Mouse (Mus musculus) lung, embryonic 14.5 days (tissue): ENCODE measurements around the gene Sgip1. TPM values are rescaled to one million over a fixed set of nuclear protein-coding genes. Genes with fewer than 3 reads are reported as not detected.

ENCODE experiments used
- ATAC-seq: fragments of 200-750 bp; cut with Nextera tagmentation; 2 replicates; pipeline ENCODE4 v1.8.0; 2017; ENCODE audit warnings: mild to moderate bottlenecking, moderate TSS enrichment, moderate library complexity; ENCODE audit not compliant: insufficient read depth
- DNase-seq: peaks from one replicate; pipeline ENCODE4 v3.0.0-alpha.2; 2015
- H3K27ac ChIP-seq: fragments of 300-500 bp; sonication (generic); 2 replicates; pipeline ENCODE4 v1.5.1; 2014; ENCODE audit warnings: low read depth, mild to moderate bottlenecking, moderate library complexity
- H3K27me3 ChIP-seq: fragments of 300-500 bp; sonication (generic); 2 replicates; pipeline ENCODE4 v1.6.1; 2014; ENCODE audit warnings: low read length, control low read depth; ENCODE audit not compliant: insufficient read depth
- H3K36me3 ChIP-seq: fragments of 300-500 bp; sonication (generic); 2 replicates; pipeline ENCODE4 v1.6.1; 2014; ENCODE audit warnings: control low read depth; ENCODE audit not compliant: insufficient read depth
- H3K4me1 ChIP-seq: fragments of 300-500 bp; sonication (generic); 2 replicates; pipeline ENCODE4 v1.6.1; 2014; ENCODE audit warnings: antibody characterized with exemption, control low read depth; ENCODE audit not compliant: insufficient read depth
- H3K4me2 ChIP-seq: fragments of 300-500 bp; sonication (generic); 2 replicates; pipeline ENCODE4 v1.6.1; 2014; ENCODE audit warnings: mild to moderate bottlenecking
- H3K4me3 ChIP-seq: fragments of 300-500 bp; sonication (generic); 2 replicates; pipeline ENCODE4 v1.5.1; 2014; ENCODE audit warnings: low read depth, low read length
- H3K9ac ChIP-seq: fragments of 300-500 bp; sonication (generic); 2 replicates; pipeline ENCODE4 v1.6.1; 2014
- H3K9me3 ChIP-seq: fragments of 300-500 bp; sonication (generic); 2 replicates; pipeline ENCODE4 v1.6.1; 2016; ENCODE audit warnings: low read depth, low read length, control low read depth
- CTCF ChIP-seq: IDR thresholded peaks from 2 replicates; pipeline ENCODE4 v1.5.1; 2016; ENCODE audit warnings: antibody characterized with exemption, low read depth
- WGBS: fragments of 180-500 bp; shearing (Covaris S2); extraction: QIAGEN DNeasy Blood & Tissue Kit; methylation state at CpG from one replicate; pipeline ENCODE4 v1.1.7; 2014; 5-methylcytosine and 5-hydroxymethylcytosine counted together
- polyA plus RNA-seq: library from polyadenylated mRNA; unstranded; fragments of >200 nt; fragmentation: Nextera tagmentation; extraction: Ambion mirVana; gene quantifications from 2 replicates; pipeline ENCODE4 v1.2.1, GENCODE M21; 2014

Gene Sgip1
- polyA plus RNA-seq, 1 experiment from 2014 or later, result 6.9 TPM

DNA sequence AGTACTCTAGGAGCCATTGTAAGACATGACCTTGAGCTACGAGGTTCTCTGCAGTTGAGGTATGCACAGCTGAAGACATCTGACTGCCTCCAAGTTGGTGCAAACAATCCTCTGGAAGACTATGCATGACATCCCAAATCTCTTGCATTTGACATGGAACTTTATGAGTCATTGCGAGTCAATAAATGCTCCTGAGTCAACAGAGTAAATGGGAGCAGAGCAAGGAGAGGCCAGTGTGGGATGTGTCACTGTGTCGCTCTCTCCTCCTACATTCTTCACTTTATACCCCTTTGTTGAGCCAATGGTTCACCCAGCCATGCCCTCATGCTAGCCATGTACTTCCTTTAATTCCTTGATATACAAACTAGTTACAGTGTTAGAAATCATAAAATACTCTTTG lies 142.0 kb downstream of the Sgip1 start:
- no peak for TF ChIP-seq CTCF
- Histone ChIP-seq H3K36me3 (no peaks in the 10 kb centered on the region), H3K4me1 (no peaks in the 10 kb centered on the region), H3K27me3 (no peaks in the 10 kb centered on the region), H3K9me3 (no peaks in the 10 kb centered on the region), H3K4me2 (no peak overlapping the region), H3K27ac (no peak overlapping the region), H3K4me3 (no peak overlapping the region), H3K9ac (no peak overlapping the region)
- 92% methylated on average over 3 of the region's 3 CpGs for WGBS
- DNase-seq, result no peak
- ATAC-seq, result no peak

DNA sequence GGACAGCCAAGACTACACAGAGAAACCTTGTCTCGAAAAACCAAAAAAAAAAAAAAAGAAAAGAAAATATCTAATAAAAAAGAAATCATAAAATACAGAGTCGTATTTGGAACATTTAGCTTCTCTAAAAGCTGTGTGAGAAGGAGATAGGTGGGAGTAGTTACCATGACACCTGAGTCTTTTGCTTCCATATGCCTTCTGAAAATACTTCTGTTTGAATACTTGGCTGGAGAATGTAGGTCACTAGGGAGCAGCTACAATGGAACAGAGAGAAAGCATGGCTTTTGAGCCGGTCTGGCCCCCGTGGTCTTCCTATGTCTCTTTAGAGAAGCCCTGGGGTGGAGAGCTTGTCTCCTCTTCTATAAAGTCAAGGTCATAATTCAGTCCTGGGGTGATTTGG lies 143.1 kb downstream of the Sgip1 start:
- H3K9me3 ChIP-seq, result no peaks in the 10 kb centered on the region
- ATAC-seq, result no peak
- 91% methylated on average over 4 of the region's 4 CpGs for WGBS
- H3K36me3 ChIP-seq, result no peaks in the 10 kb centered on the region
- no peak overlapping the region for H3K4me3 ChIP-seq
- TF ChIP-seq CTCF, result no peak
- DNase-seq, result no peak
- no peaks in the 10 kb centered on the region for H3K4me1 ChIP-seq
- H3K4me2 ChIP-seq, result no peak overlapping the region
- H3K27ac ChIP-seq, result no peak overlapping the region
- no peak overlapping the region for H3K9ac ChIP-seq
- no peaks in the 10 kb centered on the region for H3K27me3 ChIP-seq

DNA sequence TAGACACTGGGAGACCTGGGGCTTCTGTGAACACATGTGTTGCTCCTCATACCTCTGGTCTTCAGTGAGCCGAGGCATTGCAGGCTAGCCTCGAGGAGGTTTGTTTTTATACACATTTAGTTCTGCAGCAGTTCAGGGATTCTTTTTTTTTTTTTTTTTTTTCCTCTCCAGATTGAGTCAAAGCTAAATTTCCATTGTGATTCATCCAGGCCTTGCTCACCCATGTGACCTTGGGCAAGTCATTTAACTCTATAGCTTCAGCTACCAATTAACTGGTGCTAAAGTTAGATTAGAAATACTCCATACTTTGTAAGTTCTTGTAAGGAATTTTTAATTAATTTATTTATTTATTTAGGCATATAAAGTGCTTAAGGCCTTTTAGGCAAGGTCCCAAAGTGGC lies 145.4 kb downstream of the Sgip1 start:
- WGBS, result 71% methylated on average over 2 of the region's 2 CpGs
- Histone ChIP-seq H3K36me3 (no peaks in the 10 kb centered on the region), H3K4me2 (no peak overlapping the region), H3K9me3 (no peaks in the 10 kb centered on the region), H3K4me1 (no peaks in the 10 kb centered on the region), H3K9ac (no peak overlapping the region), H3K4me3 (no peak overlapping the region), H3K27me3 (no peaks in the 10 kb centered on the region), H3K27ac (no peak overlapping the region)
- ATAC-seq (no peak), DNase-seq (no peak)
- TF ChIP-seq CTCF, result no peak

DNA sequence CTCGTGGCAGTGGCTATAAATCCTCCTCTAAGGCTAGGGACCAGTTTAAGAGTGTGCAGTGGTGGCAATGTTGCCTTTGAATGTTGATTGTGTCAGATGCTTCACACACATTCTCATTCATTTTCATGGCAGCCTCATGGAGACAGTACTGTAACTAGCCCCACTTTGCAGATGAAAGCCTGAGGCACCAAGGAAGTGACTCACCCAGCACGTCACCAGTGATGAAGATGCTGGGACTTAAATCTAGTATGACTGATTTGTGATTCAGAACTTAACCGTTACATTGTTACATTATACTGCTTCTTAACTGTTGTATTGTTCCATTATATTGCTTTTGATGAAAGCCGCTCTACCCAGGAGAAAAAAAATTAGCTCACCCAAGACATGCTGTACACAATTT lies 145.8 kb downstream of the Sgip1 start:
- H3K9ac ChIP-seq, result no peak overlapping the region
- ATAC-seq (no peak), DNase-seq (no peak)
- no peaks in the 10 kb centered on the region for H3K4me1 ChIP-seq
- no peak for TF ChIP-seq CTCF
- H3K27me3 ChIP-seq, result no peaks in the 10 kb centered on the region
- H3K27ac ChIP-seq, result no peak overlapping the region
- no peak overlapping the region for H3K4me3 ChIP-seq
- WGBS, result 86% methylated on average over 4 of the region's 4 CpGs
- H3K9me3 ChIP-seq, result no peaks in the 10 kb centered on the region
- no peak overlapping the region for H3K4me2 ChIP-seq
- H3K36me3 ChIP-seq, result no peaks in the 10 kb centered on the region

DNA sequence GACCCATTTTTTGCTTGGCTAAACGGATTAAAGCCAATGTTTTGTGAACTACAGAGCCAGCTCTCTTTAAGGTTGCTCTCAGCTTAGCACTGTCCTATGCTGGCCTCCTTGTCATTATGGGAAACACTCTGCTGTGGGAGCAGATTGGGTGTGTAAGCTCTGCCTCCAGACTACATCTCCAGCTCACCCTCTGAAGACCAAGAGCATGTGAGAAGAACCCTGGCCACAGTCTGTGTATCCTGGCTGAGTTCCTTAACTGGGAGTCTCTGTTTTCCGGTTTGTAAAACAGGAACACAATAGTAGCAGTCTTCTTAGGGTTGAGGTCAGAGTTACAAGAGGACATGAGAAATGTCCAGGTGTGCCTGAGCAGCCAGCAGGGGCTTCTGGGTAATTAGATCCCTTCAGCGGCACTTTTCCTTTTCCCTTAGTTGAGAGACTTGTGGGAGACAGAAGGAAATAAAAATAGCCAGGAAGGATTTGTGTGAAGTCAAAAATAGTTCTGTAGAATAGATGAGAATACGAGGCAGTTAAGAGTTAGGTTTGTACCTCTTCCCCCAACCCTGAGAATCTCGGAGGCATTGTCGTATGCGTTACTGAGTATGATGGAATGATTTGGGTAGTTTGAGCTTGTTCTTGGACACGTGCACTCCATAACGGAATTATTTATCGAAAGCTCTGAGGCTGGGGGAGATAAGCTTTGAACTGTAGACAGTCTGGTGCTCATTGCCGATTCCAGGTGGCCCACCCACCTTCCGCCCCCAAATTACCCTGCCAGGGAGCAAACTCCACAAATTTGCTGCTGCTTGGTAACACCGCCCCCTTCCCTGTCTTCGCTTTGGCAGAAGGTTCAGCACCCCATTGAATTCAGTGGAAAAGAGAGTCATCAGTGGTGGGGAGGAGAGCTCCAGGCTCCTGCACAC lies 146.9 kb downstream of the Sgip1 start:
- Histone ChIP-seq H3K27ac (no peak overlapping the region), H3K36me3 (no peaks in the 10 kb centered on the region), H3K4me1 (no peaks in the 10 kb centered on the region), H3K9me3 (no peaks in the 10 kb centered on the region), H3K4me3 (no peak overlapping the region), H3K27me3 (no peaks in the 10 kb centered on the region), H3K9ac (no peak overlapping the region), H3K4me2 (no peak overlapping the region)
- no peak for TF ChIP-seq CTCF
- DNase-seq, result no peak
- no peak for ATAC-seq
- WGBS, result 64% methylated on average over 14 of the region's 14 CpGs

DNA sequence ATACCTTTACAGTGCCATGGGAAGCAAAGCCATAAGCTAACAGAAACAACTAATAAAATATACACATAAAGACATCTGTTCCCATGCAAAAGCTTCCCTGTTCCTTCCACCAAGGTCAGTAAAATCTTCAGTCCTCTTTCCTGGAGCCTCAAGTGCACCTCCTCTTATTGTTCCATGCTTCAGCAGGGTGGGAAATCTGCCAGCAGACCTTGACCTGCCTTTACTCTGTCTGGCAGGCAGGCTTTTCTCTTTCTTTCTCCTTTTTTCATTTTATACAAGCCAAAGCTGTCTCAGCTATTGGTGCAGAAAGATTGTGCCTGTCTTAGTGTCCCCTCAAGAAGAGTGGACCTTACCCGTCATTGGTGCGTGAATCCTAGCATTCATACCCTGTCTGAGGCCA lies 154.8 kb downstream of the Sgip1 start:
- 94% methylated on average over 2 of the region's 2 CpGs for WGBS
- no peak overlapping the region for H3K4me3 ChIP-seq
- no peak overlapping the region for H3K4me2 ChIP-seq
- ATAC-seq (no peak), DNase-seq (no peak)
- no peaks in the 10 kb centered on the region for H3K27me3 ChIP-seq
- no peaks in the 10 kb centered on the region for H3K4me1 ChIP-seq
- TF ChIP-seq CTCF, result no peak
- no peaks in the 10 kb centered on the region for H3K36me3 ChIP-seq
- H3K9ac ChIP-seq, result no peak overlapping the region
- no peak overlapping the region for H3K27ac ChIP-seq
- peaks cover 8% of the 10 kb centered on the region; the same call in 1 of the 2 replicates for H3K9me3 ChIP-seq

DNA sequence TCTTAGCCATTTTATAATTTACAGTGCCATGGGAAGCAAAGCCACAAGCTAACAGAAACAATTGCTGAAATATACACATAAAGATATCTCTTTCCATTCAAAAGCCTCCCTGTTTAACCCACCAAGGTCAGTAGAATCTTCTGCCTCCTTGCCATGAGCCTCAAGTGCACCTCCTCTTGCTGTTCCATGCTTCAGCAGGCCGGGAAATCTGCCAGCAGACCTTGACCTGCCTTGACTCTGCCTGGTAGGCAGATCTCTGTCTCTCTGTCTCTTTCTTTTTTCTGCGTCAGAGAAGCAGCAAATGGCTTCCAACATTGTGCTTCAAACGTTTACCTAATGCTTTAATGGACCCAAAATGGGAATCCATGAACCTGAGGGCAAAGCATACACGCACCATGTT lies 157.9 kb downstream of the Sgip1 start:
- Histone ChIP-seq H3K27me3 (no peaks in the 10 kb centered on the region), H3K9me3 (peaks cover 8% of the 10 kb centered on the region; the same call in 1 of the 2 replicates), H3K36me3 (no peaks in the 10 kb centered on the region), H3K4me1 (no peaks in the 10 kb centered on the region), H3K9ac (no peak overlapping the region), H3K27ac (no peak overlapping the region), H3K4me3 (no peak overlapping the region), H3K4me2 (no peak overlapping the region)
- 70% methylated on average over 4 of the region's 4 CpGs for WGBS
- DNase-seq, result no peak
- no peak for TF ChIP-seq CTCF
- no peak for ATAC-seq
